Mouse (Mus musculus) liver, embryonic 13.5 days (tissue): ENCODE measurements around the gene Cenpx. TPM values are rescaled to one million over a fixed set of nuclear protein-coding genes. Genes with fewer than 3 reads are reported as not detected.

Source experiments
- ATAC-seq: fragments of 200-750 bp; cut with Nextera tagmentation; 2 replicates; pipeline ENCODE4 v1.8.0; 2017; ENCODE audit warnings: low read depth, mild to moderate bottlenecking, moderate number of reproducible peaks, moderate library complexity
- DNase-seq: peaks from one replicate; pipeline ENCODE4 v3.0.0; 2022
- H3K27ac ChIP-seq: fragments of 300-500 bp; sonication (generic); 2 replicates; pipeline ENCODE4 v1.5.1; 2015; ENCODE audit warnings: moderate library complexity, mild to moderate bottlenecking, inconsistent platforms
- H3K27me3 ChIP-seq: fragments of 300-500 bp; sonication (generic); 2 replicates; pipeline ENCODE4 v1.6.1; 2015; ENCODE audit warnings: mild to moderate bottlenecking, inconsistent platforms
- H3K36me3 ChIP-seq: fragments of 300-500 bp; sonication (generic); 2 replicates; pipeline ENCODE4 v1.6.1; 2015; ENCODE audit warnings: mild to moderate bottlenecking, inconsistent platforms
- H3K4me1 ChIP-seq: fragments of 300-500 bp; sonication (generic); replicated peaks from 2 replicates; pipeline ENCODE4 v1.6.1; 2015; ENCODE audit warnings: inconsistent platforms
- H3K4me2 ChIP-seq: fragments of 300-500 bp; sonication (generic); 2 replicates; pipeline ENCODE4 v1.6.1; 2015; ENCODE audit warnings: inconsistent platforms, mild to moderate bottlenecking, moderate library complexity
- H3K4me3 ChIP-seq: fragments of 300-500 bp; sonication (generic); replicated peaks from 2 replicates; pipeline ENCODE4 v1.5.1; 2015; ENCODE audit warnings: mild to moderate bottlenecking, inconsistent platforms
- H3K9ac ChIP-seq: fragments of 300-500 bp; sonication (generic); 2 replicates; pipeline ENCODE4 v1.6.1; 2015; ENCODE audit warnings: mild to moderate bottlenecking, inconsistent platforms
- H3K9me3 ChIP-seq: fragments of 300-500 bp; sonication (generic); replicated peaks from 2 replicates; pipeline ENCODE4 v1.6.1; 2016; ENCODE audit warnings: inconsistent platforms
- WGBS: fragments of 180-500 bp; shearing (Covaris S2); methylation state at CpG from one replicate; pipeline ENCODE4 v1.1.7; 2015; ENCODE audit not compliant: insufficient replicate concordance; 5-methylcytosine and 5-hydroxymethylcytosine counted together
- polyA plus RNA-seq: library from polyadenylated mRNA; unstranded; fragments of >200 nt; fragmentation: Nextera tagmentation; extraction: Ambion mirVana; gene quantifications from 2 replicates; pipeline ENCODE4 v1.2.1, GENCODE M21; 2015

Gene Cenpx
- polyA plus RNA-seq, 1 experiment from 2014 or later = 126 TPM

- Histone ChIP-seq H3K4me3 (peak overlapping the region; percentile 58), H3K9ac (peak overlapping the region; percentile 61), H3K36me3 (peaks cover 22% of the 10 kb centered on the region; the same call in 1 of the 2 replicates), H3K27me3 (peaks cover 52% of the 10 kb centered on the region), H3K4me2 (peak overlapping the region; percentile 81), H3K4me1 (peaks cover 32% of the 10 kb centered on the region), H3K27ac (no peak overlapping the region), H3K9me3 (no peaks in the 10 kb centered on the region)
- 21% methylated on average over 21 of the region's 21 CpGs for WGBS
- DNase-seq = no peak
- ATAC-seq = no peak
These were observed 8.6 kb upstream of the Cenpx start for GRCm38 (mm10) chr11:120722067-120722630.

DNA sequence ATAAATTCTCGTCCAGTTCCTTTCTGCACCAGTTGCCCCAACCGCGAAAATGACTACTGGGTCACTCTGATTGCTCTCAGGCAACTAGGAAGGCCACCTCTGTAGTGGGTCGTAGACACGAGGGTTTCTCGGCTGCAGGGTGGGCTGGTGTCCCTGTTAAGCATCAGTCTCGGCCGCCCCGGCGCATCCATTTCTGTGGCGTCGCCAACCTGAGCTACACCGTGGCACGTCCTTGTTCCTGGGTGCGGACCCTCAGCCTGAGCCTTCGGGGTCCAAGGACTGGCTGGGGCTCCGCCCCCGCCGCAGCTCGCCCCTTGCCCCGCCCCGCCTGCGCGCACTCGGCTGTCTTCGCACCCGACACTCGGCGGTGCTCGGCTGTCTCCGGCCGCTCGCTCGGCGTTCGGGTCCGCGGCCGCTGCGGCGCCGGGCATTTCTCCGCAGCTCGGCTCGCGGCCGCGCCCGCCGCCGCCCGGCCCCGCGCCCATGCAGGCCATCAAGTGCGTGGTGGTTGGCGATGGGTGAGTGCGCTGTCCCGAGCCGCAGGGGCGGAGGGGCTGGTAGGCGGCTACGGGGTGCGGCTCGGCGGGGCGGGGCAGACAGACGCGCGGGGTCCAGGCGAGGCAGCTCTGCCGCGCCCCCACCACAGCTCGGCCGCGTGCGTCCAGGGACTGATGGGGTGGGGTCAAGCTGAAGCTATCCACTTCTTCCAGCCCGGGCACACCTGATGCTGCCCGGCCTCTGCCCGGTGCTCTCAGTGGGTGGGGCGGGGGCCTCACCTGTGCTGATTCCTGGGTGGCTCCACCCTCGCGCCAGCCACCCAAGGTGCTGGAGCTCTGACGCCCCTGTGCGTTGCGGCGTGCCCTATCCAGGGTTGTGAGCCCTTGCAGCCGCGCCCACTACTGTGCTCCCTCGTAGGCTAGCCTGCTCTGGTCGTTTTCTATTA, 7.9 kb upstream of the Cenpx start, which contains the start of gene Rac3:
TSS of gene Rac3 (plus strand) at position 347 of the 943 bp plus-strand sequence.
- peak within 1 kb of the TSS; percentile 58 for H3K4me3 ChIP-seq
- H3K36me3 ChIP-seq = peaks cover 25% of the 10 kb centered on the region; the same call in 1 of the 2 replicates
- WGBS = 1% methylated on average over 88 of the region's 90 CpGs
- H3K9ac ChIP-seq = peak within 1 kb of the TSS; percentile 61
- H3K27ac ChIP-seq = no peak within 1 kb of the TSS
- H3K4me2 ChIP-seq = peak within 1 kb of the TSS; percentile 81
- ATAC-seq (peak; percentile 49), DNase-seq (no peak)
- H3K27me3 ChIP-seq = peaks cover 52% of the 10 kb centered on the region
- peaks cover 25% of the 10 kb centered on the region for H3K4me1 ChIP-seq
- no peaks in the 10 kb centered on the region for H3K9me3 ChIP-seq

- ATAC-seq (no peak), DNase-seq (peak; percentile 76)
- Histone ChIP-seq H3K27me3 (peaks cover 44% of the 10 kb centered on the region), H3K4me3 (peak overlapping the region; percentile 58; the same call in 1 of the 2 replicates), H3K4me2 (peak overlapping the region; percentile 81), H3K27ac (no peak overlapping the region), H3K4me1 (peaks cover 25% of the 10 kb centered on the region), H3K9ac (no peak overlapping the region), H3K9me3 (no peaks in the 10 kb centered on the region), H3K36me3 (peaks cover 31% of the 10 kb centered on the region)
- 13% methylated on average over 17 of the region's 17 CpGs for WGBS
These were observed 6.9 kb upstream of the Cenpx start for GRCm38 (mm10) chr11:120720450-120720849.

DNA sequence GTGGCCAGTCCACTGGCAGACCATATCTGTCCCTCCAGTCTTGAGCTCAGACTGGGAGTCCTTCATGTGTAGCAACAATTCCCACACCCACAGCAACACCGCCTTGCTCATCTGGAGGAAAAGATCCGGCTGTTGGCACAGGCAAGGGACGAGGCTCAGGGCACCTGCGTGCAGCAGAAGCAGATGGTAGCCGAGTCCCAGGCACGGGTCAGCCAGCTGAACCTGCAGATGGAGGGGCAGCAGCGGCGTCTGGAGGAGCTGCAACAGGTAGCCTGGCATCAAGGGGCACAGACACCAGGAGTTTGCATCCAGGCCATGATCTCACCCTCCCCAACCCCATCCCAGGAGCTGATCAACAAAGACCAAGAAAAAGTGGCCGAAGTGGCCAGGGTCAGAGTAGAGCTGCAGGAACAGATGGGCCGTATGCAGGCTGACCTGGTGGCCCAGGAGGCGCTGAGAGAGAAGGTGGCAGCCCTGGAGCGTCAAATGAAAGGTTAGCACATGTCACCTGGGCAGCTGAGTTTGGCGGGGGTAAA, 6.4 kb upstream of the Cenpx start:
- DNase-seq = no peak
- no peak overlapping the region for H3K4me2 ChIP-seq
- peaks cover 41% of the 10 kb centered on the region for H3K27me3 ChIP-seq
- no peaks in the 10 kb centered on the region for H3K9me3 ChIP-seq
- peaks cover 32% of the 10 kb centered on the region for H3K36me3 ChIP-seq
- no peak for ATAC-seq
- H3K9ac ChIP-seq = no peak overlapping the region
- WGBS = 82% methylated on average over 13 of the region's 13 CpGs
- peaks cover 30% of the 10 kb centered on the region for H3K4me1 ChIP-seq
- no peak overlapping the region for H3K4me3 ChIP-seq
- H3K27ac ChIP-seq = no peak overlapping the region

DNA sequence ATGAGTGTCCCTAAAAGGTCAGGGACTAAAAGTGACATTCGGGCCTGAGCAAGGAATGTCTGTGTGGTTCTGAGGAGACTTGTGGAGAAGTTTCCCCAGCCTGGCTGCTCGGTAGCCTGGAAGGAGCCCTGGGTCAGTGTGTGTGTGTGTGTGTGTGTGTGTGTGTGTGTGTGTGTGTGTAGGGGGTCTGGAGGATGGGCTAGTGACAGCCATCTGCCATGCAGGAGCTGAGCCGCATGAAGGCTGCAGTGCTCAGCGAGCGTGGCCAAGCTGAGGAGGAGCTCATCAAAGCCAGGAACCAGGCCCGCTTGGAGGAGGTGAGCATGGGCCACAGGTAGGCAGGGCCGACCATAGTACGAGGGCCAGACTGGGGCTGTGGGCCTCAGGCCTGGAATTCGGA, 5.7 kb upstream of the Cenpx start:
- peaks cover 41% of the 10 kb centered on the region for H3K27me3 ChIP-seq
- 79% methylated on average over 9 of the region's 9 CpGs for WGBS
- peaks cover 37% of the 10 kb centered on the region for H3K4me1 ChIP-seq
- no peak overlapping the region for H3K9ac ChIP-seq
- H3K27ac ChIP-seq = no peak overlapping the region
- ATAC-seq (no peak), DNase-seq (no peak)
- no peak overlapping the region for H3K4me3 ChIP-seq
- no peaks in the 10 kb centered on the region for H3K9me3 ChIP-seq
- no peak overlapping the region for H3K4me2 ChIP-seq
- peaks cover 32% of the 10 kb centered on the region for H3K36me3 ChIP-seq

- H3K9me3 ChIP-seq = no peaks in the 10 kb centered on the region
- WGBS = 85% methylated on average over 9 of the region's 9 CpGs
- H3K36me3 ChIP-seq = peaks cover 49% of the 10 kb centered on the region
- H3K4me2 ChIP-seq = peak overlapping the region; percentile 99
- ATAC-seq (no peak), DNase-seq (no peak)
- 0 out of 2 replicates have a peak overlapping the region, but pooled peaks have one; percentile 79 for H3K9ac ChIP-seq
- H3K4me3 ChIP-seq = peak overlapping the region; percentile 76; the same call in 1 of the 2 replicates
- no peak overlapping the region; the same call in 1 of the 2 replicates for H3K27ac ChIP-seq
- H3K4me1 ChIP-seq = peaks cover 34% of the 10 kb centered on the region
- H3K27me3 ChIP-seq = peaks cover 6% of the 10 kb centered on the region
These were observed 1.6 kb upstream of the Cenpx start for GRCm38 (mm10) chr11:120715131-120715530.

DNA sequence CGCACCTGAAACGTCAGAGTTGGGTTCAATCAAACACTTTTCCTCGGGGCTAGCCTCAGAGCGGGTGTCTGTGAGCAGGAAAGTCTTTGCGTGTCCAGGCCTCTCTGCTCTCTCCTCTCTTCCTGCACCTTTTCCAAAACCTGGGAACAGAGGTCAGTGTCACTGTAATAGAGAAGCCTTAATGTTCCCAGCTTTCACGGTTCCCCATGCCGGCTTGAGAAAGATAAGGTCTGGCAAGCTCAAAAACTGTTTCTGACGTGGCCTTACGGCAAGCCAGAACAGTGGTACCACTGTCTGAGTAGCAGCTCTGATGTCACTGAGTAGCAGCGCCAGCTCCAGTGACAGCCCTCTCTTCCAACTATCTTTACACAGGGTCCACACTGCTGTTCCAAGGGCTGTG, 1.0 kb upstream of the Cenpx start:
- Histone ChIP-seq H3K4me1 (peaks cover 34% of the 10 kb centered on the region), H3K27me3 (no peaks in the 10 kb centered on the region; the same call in 1 of the 2 replicates), H3K9me3 (no peaks in the 10 kb centered on the region), H3K36me3 (peaks cover 49% of the 10 kb centered on the region), H3K9ac (peak overlapping the region; percentile 79), H3K4me2 (peak overlapping the region; percentile 99), H3K27ac (no peak overlapping the region), H3K4me3 (peak overlapping the region; percentile 76)
- 39% methylated on average over 10 of the region's 10 CpGs for WGBS
- DNase-seq (no peak), ATAC-seq (no peak)

DNA sequence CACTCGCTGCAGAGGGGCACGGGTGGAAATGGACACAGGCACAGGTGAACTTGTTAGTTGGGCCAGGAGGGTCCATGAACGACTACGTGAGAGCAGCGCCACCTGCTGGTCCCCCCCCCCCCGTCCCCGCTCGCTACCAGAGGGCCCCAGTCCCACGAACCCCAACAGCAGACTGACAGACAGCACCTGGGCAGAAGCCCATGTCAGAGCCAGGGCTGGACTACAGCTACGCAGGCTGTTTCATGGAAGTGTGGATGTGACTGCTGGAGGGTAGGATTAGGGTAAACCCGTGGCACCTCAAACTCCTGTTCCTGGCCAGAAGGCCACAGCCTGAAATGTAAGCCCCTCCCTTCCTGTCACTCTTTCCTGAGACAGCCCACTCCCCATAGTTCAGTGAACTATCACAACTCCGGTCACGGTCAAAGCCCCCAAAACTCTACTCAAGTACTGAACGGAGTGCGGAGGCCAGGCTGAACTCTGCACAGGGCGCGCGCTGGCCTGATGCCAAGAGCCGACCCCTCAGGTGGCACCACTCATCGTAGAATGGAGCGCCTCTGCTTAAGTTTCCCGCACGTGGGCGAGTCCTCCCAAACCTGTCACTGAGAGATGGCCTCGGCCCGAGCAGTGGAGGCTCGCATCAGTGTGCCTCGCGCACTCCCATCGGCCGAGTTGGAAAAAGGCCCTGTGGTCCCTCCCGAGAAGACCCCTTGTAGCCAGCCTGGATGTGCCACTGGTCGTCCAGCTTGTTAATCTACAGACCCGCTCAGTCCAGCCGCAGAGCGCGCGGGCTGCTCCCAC, 568 bp downstream of the Cenpx start:
- peaks cover 45% of the 10 kb centered on the region for H3K36me3 ChIP-seq
- peak; percentile 22 for DNase-seq
- no peaks in the 10 kb centered on the region for H3K9me3 ChIP-seq
- H3K9ac ChIP-seq = peak overlapping the region; percentile 83
- peaks cover 34% of the 10 kb centered on the region for H3K4me1 ChIP-seq
- H3K27ac ChIP-seq = peak overlapping the region; percentile 78
- peak overlapping the region; percentile 76 for H3K4me3 ChIP-seq
- under 1% methylated on average over 38 of the region's 38 CpGs for WGBS
- H3K27me3 ChIP-seq = no peaks in the 10 kb centered on the region
- peak overlapping the region; percentile 99 for H3K4me2 ChIP-seq
- peak; percentile 16; the same call in 1 of the 2 replicates for ATAC-seq

GRCm38 (mm10) chr11:120711980-120712604, 1.4 kb downstream of the Cenpx start:
- Histone ChIP-seq H3K4me2 (peak overlapping the region; percentile 99; the same call in 1 of the 2 replicates), H3K36me3 (peaks cover 37% of the 10 kb centered on the region), H3K27me3 (no peaks in the 10 kb centered on the region), H3K27ac (no peak overlapping the region), H3K9ac (peak overlapping the region; percentile 83; the same call in 1 of the 2 replicates), H3K4me3 (peak overlapping the region; percentile 76), H3K4me1 (peaks cover 34% of the 10 kb centered on the region), H3K9me3 (no peaks in the 10 kb centered on the region)
- DNase-seq (no peak), ATAC-seq (no peak)
- WGBS = 68% methylated on average over 8 of the region's 8 CpGs

DNA sequence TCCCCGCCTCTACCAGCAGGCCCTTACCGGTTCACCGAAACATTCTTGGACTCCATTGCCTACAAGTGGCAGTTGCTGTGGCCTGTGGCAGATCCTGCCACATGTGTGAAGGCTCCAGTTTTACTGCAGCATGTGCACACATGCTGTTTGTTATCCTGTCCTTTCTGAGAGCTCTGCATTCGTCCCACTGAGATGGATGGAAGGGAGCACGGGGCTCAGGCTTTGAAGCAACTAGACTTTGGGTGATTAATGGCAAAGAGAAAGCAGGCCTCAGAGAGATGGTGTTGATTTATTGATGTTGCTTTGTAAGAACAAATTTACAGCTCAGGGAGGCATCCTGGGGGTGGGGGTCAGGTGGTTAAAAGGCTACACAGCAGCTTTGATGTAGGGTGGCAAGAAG, 2.9 kb downstream of the Cenpx start:
- Histone ChIP-seq H3K27me3 (no peaks in the 10 kb centered on the region), H3K36me3 (peaks cover 30% of the 10 kb centered on the region), H3K4me1 (peaks cover 36% of the 10 kb centered on the region), H3K4me2 (no peak overlapping the region), H3K9me3 (no peaks in the 10 kb centered on the region), H3K27ac (no peak overlapping the region), H3K9ac (no peak overlapping the region), H3K4me3 (no peak overlapping the region)
- ATAC-seq = no peak
- WGBS = 73% methylated on average over 5 of the region's 5 CpGs
- DNase-seq = no peak
